Mouse (Mus musculus) embryonic facial prominence, embryonic 13.5 days (tissue): ENCODE data around the gene Kcnh6. TPM values are rescaled to one million over a fixed set of nuclear protein-coding genes. Genes with fewer than 3 reads are reported as not detected.

Experiments
- ATAC-seq: fragments of 200-750 bp; cut with Nextera tagmentation; 2 replicates; pipeline ENCODE4 v1.8.0; 2017; ENCODE audit warnings: low read depth; ENCODE audit not compliant: insufficient number of reproducible peaks, insufficient read depth, low FRiP score, low TSS enrichment
- H3K27ac ChIP-seq: fragments of 300-500 bp; sonication (generic); 2 replicates; pipeline ENCODE4 v1.5.1; 2015; ENCODE audit warnings: moderate library complexity, mild to moderate bottlenecking, inconsistent platforms
- H3K27me3 ChIP-seq: fragments of 300-500 bp; sonication (generic); 2 replicates; pipeline ENCODE4 v1.6.1; 2015; ENCODE audit warnings: mild to moderate bottlenecking, inconsistent platforms
- H3K36me3 ChIP-seq: fragments of 300-500 bp; sonication (generic); 2 replicates; pipeline ENCODE4 v1.6.1; 2015; ENCODE audit warnings: mild to moderate bottlenecking, inconsistent platforms
- H3K4me1 ChIP-seq: fragments of 300-500 bp; sonication (generic); 2 replicates; pipeline ENCODE4 v1.6.1; 2015; ENCODE audit warnings: inconsistent platforms
- H3K4me2 ChIP-seq: fragments of 300-500 bp; sonication (generic); 2 replicates; pipeline ENCODE4 v1.6.1; 2015; ENCODE audit warnings: moderate library complexity, mild to moderate bottlenecking, inconsistent platforms
- H3K4me3 ChIP-seq: fragments of 300-500 bp; sonication (generic); 2 replicates; pipeline ENCODE4 v1.5.1; 2015; ENCODE audit warnings: mild to moderate bottlenecking, inconsistent platforms
- H3K9ac ChIP-seq: fragments of 300-500 bp; sonication (generic); 2 replicates; pipeline ENCODE4 v1.6.1; 2015; ENCODE audit warnings: mild to moderate bottlenecking, inconsistent platforms
- H3K9me3 ChIP-seq: fragments of 300-500 bp; sonication (generic); 2 replicates; pipeline ENCODE4 v1.6.1; 2016; ENCODE audit warnings: inconsistent platforms
- WGBS: fragments of 180-500 bp; shearing (Covaris S2); methylation state at CpG from one replicate; pipeline ENCODE4 v1.1.7; 2015; ENCODE audit warnings: mixed read lengths; 5-methylcytosine and 5-hydroxymethylcytosine counted together
- polyA plus RNA-seq: library from polyadenylated mRNA; unstranded; fragments of >200 nt; fragmentation: Nextera tagmentation; extraction: Ambion mirVana; gene quantifications from 2 replicates; pipeline ENCODE4 v1.2.1, GENCODE M21; 2015

Kcnh6 gene
- polyA plus RNA-seq, 1 experiment from 2014 or later = 0.31 TPM

DNA sequence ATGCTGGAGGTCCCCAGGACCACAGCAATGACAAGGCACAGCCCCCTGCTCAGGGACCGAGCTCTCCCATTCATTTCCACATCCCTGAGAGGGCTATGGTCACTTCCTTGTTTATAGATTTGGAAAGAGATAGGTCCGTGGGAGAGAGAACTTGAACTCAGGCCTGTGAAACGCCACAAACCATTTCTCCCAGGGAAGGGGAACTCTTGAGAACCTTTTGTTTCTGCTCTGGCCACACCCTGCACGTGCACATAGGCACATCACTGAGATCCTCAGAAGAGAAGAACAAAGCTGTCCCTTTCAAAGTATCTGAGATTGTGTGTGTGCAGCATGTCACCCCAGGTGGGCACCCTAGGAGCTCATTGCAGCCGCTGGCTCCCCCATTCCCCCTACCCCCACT lies 29.3 kb upstream of the Kcnh6 start:
- no peak for ATAC-seq
- H3K27me3 ChIP-seq = peaks cover 4% of the 10 kb centered on the region; the same call in 1 of the 2 replicates
- H3K4me2 ChIP-seq = no peak overlapping the region
- no peaks in the 10 kb centered on the region for H3K9me3 ChIP-seq
- no peak overlapping the region for H3K9ac ChIP-seq
- H3K4me1 ChIP-seq = no peaks in the 10 kb centered on the region
- H3K27ac ChIP-seq = no peak overlapping the region
- 68% methylated on average over 5 of the region's 5 CpGs for WGBS
- H3K4me3 ChIP-seq = no peak overlapping the region
- H3K36me3 ChIP-seq = no peaks in the 10 kb centered on the region

DNA sequence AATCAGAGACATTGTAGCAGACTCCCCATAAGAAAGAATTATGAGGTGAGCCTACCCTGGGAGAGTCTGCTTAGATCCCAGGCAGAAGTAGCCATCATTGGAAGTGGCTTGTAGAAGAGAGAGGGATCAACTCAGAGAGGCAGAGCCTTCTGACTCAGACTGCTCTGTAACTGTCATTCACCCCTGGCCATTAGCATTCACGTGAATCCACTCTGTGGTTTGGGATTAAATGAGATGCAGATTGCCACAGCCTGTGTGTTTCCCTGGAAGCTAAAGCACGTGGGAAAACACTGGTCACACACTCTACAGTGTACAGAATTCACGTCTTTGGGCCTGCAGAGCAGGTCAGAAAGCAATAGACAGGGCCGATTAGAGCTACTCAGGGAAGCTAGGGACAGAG lies 23.5 kb upstream of the Kcnh6 start:
- H3K4me3 ChIP-seq = no peak overlapping the region

GRCm38 (mm10) chr11:105987446-105987845 lies 20.5 kb upstream of the Kcnh6 start:
- Histone ChIP-seq H3K4me2 (no peak overlapping the region), H3K9me3 (no peaks in the 10 kb centered on the region), H3K9ac (no peak overlapping the region), H3K27ac (no peak overlapping the region), H3K27me3 (no peaks in the 10 kb centered on the region), H3K4me1 (no peaks in the 10 kb centered on the region), H3K36me3 (no peaks in the 10 kb centered on the region), H3K4me3 (no peak overlapping the region)
- no peak for ATAC-seq
- WGBS = 73% methylated on average over 6 of the region's 6 CpGs

More for the DNA sequence above, 23.5 kb upstream of the Kcnh6 start:
- Histone ChIP-seq H3K9ac (no peak overlapping the region), H3K27ac (no peak overlapping the region), H3K27me3 (peaks cover under 1% of the 10 kb centered on the region; the same call in 1 of the 2 replicates), H3K4me2 (no peak overlapping the region), H3K9me3 (no peaks in the 10 kb centered on the region), H3K4me1 (no peaks in the 10 kb centered on the region), H3K36me3 (no peaks in the 10 kb centered on the region)
- ATAC-seq = no peak
- WGBS = 53% methylated on average over 4 of the region's 4 CpGs

- no peak for ATAC-seq
- H3K4me1 ChIP-seq = no peaks in the 10 kb centered on the region
- H3K27ac ChIP-seq = no peak overlapping the region
- no peaks in the 10 kb centered on the region for H3K27me3 ChIP-seq
- no peak overlapping the region for H3K4me3 ChIP-seq
- no peaks in the 10 kb centered on the region for H3K36me3 ChIP-seq
- no peaks in the 10 kb centered on the region for H3K9me3 ChIP-seq
- 71% methylated on average over 6 of the region's 6 CpGs for WGBS
- no peak overlapping the region for H3K4me2 ChIP-seq
- H3K9ac ChIP-seq = no peak overlapping the region
These were observed 18.5 kb upstream of the Kcnh6 start for GRCm38 (mm10) chr11:105989446-105989845.

DNA sequence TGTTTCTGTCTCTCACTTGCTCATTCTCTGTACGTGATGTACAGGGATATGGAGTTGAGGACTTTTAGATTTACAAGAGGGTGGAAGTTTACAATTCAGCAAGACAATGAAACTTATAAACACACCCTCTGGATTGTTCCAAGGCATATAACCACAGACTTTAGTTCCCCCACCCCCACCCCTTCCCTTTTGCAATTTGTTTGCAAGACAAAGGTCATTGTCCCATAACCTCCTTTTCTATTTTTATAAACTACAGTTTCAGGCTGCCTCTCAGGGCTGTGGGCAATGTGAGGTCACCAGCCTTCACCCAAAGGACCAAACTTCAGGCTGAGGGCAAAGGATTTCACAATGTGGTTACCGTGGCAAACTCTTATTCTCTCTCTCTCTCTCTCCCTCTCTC lies 17.7 kb upstream of the Kcnh6 start:
- no peak overlapping the region for H3K4me3 ChIP-seq
- no peak overlapping the region for H3K9ac ChIP-seq
- no peak overlapping the region for H3K4me2 ChIP-seq
- H3K4me1 ChIP-seq = no peaks in the 10 kb centered on the region
- no peak overlapping the region for H3K27ac ChIP-seq
- H3K27me3 ChIP-seq = no peaks in the 10 kb centered on the region
- WGBS = 68% methylated on average over 2 of the region's 2 CpGs
- no peaks in the 10 kb centered on the region for H3K9me3 ChIP-seq
- no peaks in the 10 kb centered on the region for H3K36me3 ChIP-seq
- ATAC-seq = no peak

- WGBS = 95% methylated on average over 3 of the region's 3 CpGs
- no peaks in the 10 kb centered on the region for H3K27me3 ChIP-seq
- H3K4me3 ChIP-seq = no peak within 1 kb of the TSS
These were observed 13.5 kb upstream of the Kcnh6 start, which contains the start of gene Ace3 for GRCm38 (mm10) chr11:105994375-105994774. TSS of gene Ace3 (plus strand) at chr11:105994675.

DNA sequence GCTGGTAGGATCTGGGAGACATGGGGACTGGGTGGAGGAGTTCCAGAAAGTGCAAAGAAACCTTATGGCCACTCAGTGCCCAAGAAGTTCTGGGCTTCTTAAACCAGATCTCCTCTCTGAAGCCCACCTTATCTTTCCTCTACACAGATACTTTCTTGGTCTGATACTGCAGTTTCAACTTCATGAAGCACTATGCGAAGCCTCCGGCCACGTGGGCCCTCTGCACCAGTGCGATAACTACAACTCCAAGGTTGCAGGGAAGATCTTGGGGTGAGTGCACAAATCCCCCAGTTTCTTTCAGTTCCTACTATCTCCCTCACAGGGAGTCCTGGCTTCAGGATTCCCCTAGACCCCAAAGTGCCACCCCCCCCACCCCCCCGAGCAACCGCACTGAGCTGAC lies 7.9 kb upstream of the Kcnh6 start:
- no peaks in the 10 kb centered on the region for H3K27me3 ChIP-seq
- no peak overlapping the region for H3K9ac ChIP-seq
- no peaks in the 10 kb centered on the region for H3K4me1 ChIP-seq
- 80% methylated on average over 6 of the region's 6 CpGs for WGBS
- ATAC-seq = no peak
- no peak overlapping the region for H3K4me2 ChIP-seq
- no peaks in the 10 kb centered on the region for H3K9me3 ChIP-seq
- H3K36me3 ChIP-seq = no peaks in the 10 kb centered on the region
- H3K27ac ChIP-seq = no peak overlapping the region
- H3K4me3 ChIP-seq = no peak overlapping the region

More at GRCm38 (mm10) chr11:105994375-105994774, 13.5 kb upstream of the Kcnh6 start, which contains the start of gene Ace3:
- ATAC-seq = no peak
- Histone ChIP-seq H3K9ac (no peak within 1 kb of the TSS), H3K4me2 (no peak within 1 kb of the TSS), H3K36me3 (no peaks in the 10 kb centered on the region), H3K9me3 (no peaks in the 10 kb centered on the region), H3K27ac (no peak within 1 kb of the TSS), H3K4me1 (no peaks in the 10 kb centered on the region)

DNA sequence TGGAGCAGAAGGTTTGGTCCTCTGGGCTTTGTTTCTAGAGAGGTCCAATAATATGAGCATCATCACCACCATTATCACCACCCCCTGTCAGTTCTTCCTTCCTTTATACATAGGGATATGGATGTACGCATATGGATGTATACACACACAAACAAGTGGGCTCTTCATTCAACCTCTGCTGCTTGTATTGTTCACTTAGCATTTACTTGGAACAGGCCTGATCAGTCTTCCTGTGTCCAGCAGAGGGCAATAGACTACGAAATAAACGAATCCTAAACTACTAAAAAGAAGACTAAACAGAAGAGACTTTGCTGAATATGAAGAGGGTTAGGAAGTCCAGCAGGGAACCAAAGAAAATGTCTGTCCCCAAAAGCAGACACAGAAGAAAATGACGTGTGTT lies 6.2 kb upstream of the Kcnh6 start:
- Histone ChIP-seq H3K4me1 (no peaks in the 10 kb centered on the region), H3K4me2 (no peak overlapping the region), H3K9ac (no peak overlapping the region), H3K36me3 (no peaks in the 10 kb centered on the region), H3K27ac (no peak overlapping the region), H3K4me3 (no peak overlapping the region), H3K9me3 (no peaks in the 10 kb centered on the region), H3K27me3 (no peaks in the 10 kb centered on the region)
- ATAC-seq = no peak
- 47% methylated on average over 4 of the region's 4 CpGs for whole genome bisulfite sequencing

- 88% methylated on average over 1 of the region's 1 CpGs for WGBS
- ATAC-seq = no peak
- H3K9me3 ChIP-seq = no peaks in the 10 kb centered on the region
- no peak overlapping the region for H3K27ac ChIP-seq
- H3K4me3 ChIP-seq = no peak overlapping the region
- H3K4me1 ChIP-seq = 0 out of 2 replicates have a peak, but pooled peaks cover 3% of the 10 kb centered on the region
- peaks cover 12% of the 10 kb centered on the region for H3K27me3 ChIP-seq
- H3K9ac ChIP-seq = no peak overlapping the region
- no peaks in the 10 kb centered on the region for H3K36me3 ChIP-seq
- H3K4me2 ChIP-seq = no peak overlapping the region
These were observed 3.3 kb upstream of the Kcnh6 start for GRCm38 (mm10) chr11:106004576-106004975.

DNA sequence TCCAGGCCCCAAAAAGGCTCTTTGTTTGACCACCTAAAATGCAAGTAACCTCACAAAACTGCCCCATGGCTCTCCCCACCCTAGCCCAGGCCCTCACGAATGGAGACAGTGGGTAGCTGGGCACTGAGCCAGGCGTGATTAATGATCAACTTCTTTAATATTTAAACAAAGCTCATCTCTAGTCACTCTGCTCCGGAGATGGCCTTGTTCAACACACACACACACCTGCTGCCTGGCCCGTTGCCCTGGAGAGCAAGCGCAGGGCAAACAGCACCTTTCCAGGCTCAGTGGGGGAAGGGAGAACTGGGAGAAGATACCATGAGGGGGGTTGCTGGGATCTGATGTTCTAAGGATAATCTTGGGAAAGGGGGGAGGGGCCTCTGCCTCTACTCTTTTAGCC lies 2.0 kb upstream of the Kcnh6 start:
- no peaks in the 10 kb centered on the region for H3K9me3 ChIP-seq
- H3K4me3 ChIP-seq = no peak overlapping the region
- no peaks in the 10 kb centered on the region for H3K36me3 ChIP-seq
- WGBS = 56% methylated on average over 5 of the region's 5 CpGs
- peaks cover 26% of the 10 kb centered on the region for H3K27me3 ChIP-seq
- H3K27ac ChIP-seq = no peak overlapping the region
- 0 out of 2 replicates have a peak, but pooled peaks cover 3% of the 10 kb centered on the region for H3K4me1 ChIP-seq
- no peak overlapping the region for H3K9ac ChIP-seq
- H3K4me2 ChIP-seq = no peak overlapping the region
- no peak for ATAC-seq

DNA sequence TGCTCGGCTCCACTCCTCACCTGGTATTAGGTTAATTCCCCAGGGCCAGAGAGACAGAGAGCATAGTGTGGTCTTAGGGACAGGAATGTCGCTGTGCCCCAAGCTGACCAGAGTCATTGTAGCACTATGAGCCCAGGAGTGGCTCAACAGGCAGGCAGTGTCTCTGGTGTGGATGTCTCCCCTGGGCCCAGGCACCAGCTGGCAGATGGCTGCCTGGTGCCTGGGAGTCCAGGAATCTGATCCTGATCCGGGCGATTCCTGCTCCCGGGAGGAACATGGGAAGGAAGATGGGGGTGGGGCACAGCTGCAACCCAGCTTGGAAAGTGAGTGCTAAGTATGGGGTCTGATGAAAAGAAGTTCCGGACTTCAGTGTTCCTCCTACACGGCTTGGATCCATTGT lies 4.8 kb downstream of the Kcnh6 start:
- H3K36me3 ChIP-seq = no peaks in the 10 kb centered on the region
- no peak overlapping the region for H3K9ac ChIP-seq
- H3K27me3 ChIP-seq = peaks cover 26% of the 10 kb centered on the region
- H3K4me1 ChIP-seq = peaks cover 23% of the 10 kb centered on the region
- H3K4me3 ChIP-seq = no peak overlapping the region
- 28% methylated on average over 7 of the region's 7 CpGs for WGBS
- no peak for ATAC-seq
- no peak overlapping the region; the same call in 1 of the 2 replicates for H3K27ac ChIP-seq
- H3K9me3 ChIP-seq = no peaks in the 10 kb centered on the region
- no peak overlapping the region for H3K4me2 ChIP-seq

DNA sequence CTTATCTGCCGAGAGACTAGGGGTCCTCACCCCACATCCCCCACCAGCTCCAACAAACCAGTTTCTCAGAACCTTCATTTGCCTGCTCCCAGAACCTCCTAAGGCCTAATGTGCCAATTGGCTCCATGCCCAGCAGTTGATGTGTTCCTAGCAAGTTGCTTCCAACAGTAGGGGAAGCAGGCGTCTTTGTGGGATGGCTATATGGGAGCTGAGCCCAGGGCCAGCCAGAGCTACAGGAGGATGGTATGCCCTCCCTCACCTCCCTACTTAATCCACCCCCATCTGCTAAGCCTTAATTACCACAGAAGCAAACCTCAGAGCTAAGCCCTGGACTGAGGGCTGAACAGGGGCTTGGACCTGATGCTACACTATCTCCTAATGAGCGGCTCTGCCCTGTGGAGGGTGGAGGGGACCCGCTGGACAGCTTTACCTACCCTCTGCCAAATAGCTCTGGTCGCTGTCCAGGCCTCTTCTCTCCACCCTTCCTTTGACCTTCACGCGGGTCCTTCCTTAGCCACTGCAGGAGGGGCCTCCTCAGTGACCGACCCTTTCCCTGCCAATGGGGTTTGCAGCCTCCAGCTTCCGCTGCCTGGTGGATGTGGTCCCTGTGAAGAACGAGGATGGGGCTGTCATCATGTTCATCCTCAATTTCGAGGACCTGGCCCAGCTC lies 5.8 kb downstream of the Kcnh6 start:
- Histone ChIP-seq H3K4me2 (no peak overlapping the region), H3K36me3 (no peaks in the 10 kb centered on the region), H3K4me1 (peaks cover 20% of the 10 kb centered on the region), H3K9me3 (no peaks in the 10 kb centered on the region), H3K4me3 (no peak overlapping the region), H3K27me3 (peaks cover 23% of the 10 kb centered on the region), H3K9ac (no peak overlapping the region), H3K27ac (no peak overlapping the region)
- ATAC-seq = no peak
- 63% methylated on average over 11 of the region's 11 CpGs for WGBS
